Mouse (Mus musculus): Measurements from ENCODE around the gene Agbl4.

GRCm38 (mm10) chr4:111588211-111588610 is 1190.8 kb downstream of the Agbl4 start:
- TF ChIP-seq CTCF (conservative IDR thresholded peaks at IDR 0.05 in 1 of 2, IDR thresholded peaks at IDR 0.05 in 1 of 2; ENCODE audit: low read depth in 2 of 2, low read length in 2 of 2) (no peak), EP300 (IDR thresholded peaks at IDR 0.05; ENCODE audit: low read length) (no peak), MYC (IDR thresholded peaks at IDR 0.05; ENCODE audit: low read depth, low read length) (no peak), POLR2A (IDR thresholded peaks at IDR 0.05; ENCODE audit: low read depth, low read length) (no peak), MAFK (IDR thresholded peaks at IDR 0.05; ENCODE audit: insufficient replicate concordance, low read length) (no peak), USF1 (IDR thresholded peaks at IDR 0.05; ENCODE audit: low read depth, low read length) (no peak), IRF4 (IDR thresholded peaks at IDR 0.05; ENCODE audit: low read depth, low read length) (no peak), MAX (IDR thresholded peaks at IDR 0.05; ENCODE audit: low read length) (no peak)
